Mouse (Mus musculus) small intestine, adult 2 months (tissue): Measurements from ENCODE around the gene Mxd3. TPM values are rescaled to one million over a fixed set of nuclear protein-coding genes. Genes with fewer than 3 reads are reported as not detected.

Experiments used
- H3K27ac ChIP-seq: fragments of 200-500 bp; 2 replicates; pipeline ENCODE4 v1.5.1; 2012; ENCODE audit warnings: low read depth, low read length, control low read depth, inconsistent platforms; ENCODE audit not compliant: insufficient read depth
- H3K27me3 ChIP-seq: fragments of 200-500 bp; 2 replicates; pipeline ENCODE4 v1.6.1; 2012; ENCODE audit warnings: mild to moderate bottlenecking, moderate library complexity, low read length, inconsistent platforms; ENCODE audit not compliant: control insufficient read depth, insufficient read depth
- H3K36me3 ChIP-seq: fragments of 200-500 bp; 2 replicates; pipeline ENCODE4 v1.6.1; 2012; ENCODE audit warnings: mild to moderate bottlenecking, low read length, control low read depth, inconsistent platforms; ENCODE audit not compliant: control insufficient read depth, insufficient read depth
- H3K4me1 ChIP-seq: fragments of 200-500 bp; 2 replicates; pipeline ENCODE4 v1.6.1; 2012; ENCODE audit warnings: low read length, inconsistent platforms, mixed read lengths; ENCODE audit not compliant: control insufficient read depth, insufficient read depth, insufficient read length
- H3K4me3 ChIP-seq: fragments of 200-500 bp; 2 replicates; pipeline ENCODE4 v1.5.1; 2012; ENCODE audit warnings: low read depth, mild to moderate bottlenecking, control low read depth, inconsistent platforms, low read length, moderate library complexity
- CTCF ChIP-seq: fragments of 200-500 bp; IDR thresholded peaks from 2 replicates; pipeline ENCODE4 v1.5.1; 2012; ENCODE audit warnings: low read depth, mild to moderate bottlenecking, control low read depth, inconsistent platforms, low read length, moderate library complexity, mixed read lengths; ENCODE audit not compliant: insufficient replicate concordance, insufficient read length; ENCODE audit errors: extremely low read depth
- POLR2A ChIP-seq: fragments of 200-500 bp; IDR thresholded peaks from 2 replicates; pipeline ENCODE4 v1.6.1; 2012; ENCODE audit warnings: low read depth, mild to moderate bottlenecking, control low read depth, inconsistent platforms, low read length, moderate library complexity
- WGBS: fragments of 180-500 bp; shearing (Covaris S2); methylation state at CpG from one replicate; pipeline ENCODE4 v1.1.7; 2018; 5-methylcytosine and 5-hydroxymethylcytosine counted together
- polyA plus RNA-seq: library from polyadenylated mRNA; depleted of rRNA; stranded (reverse); fragments of >200 nt; gene quantifications from 2 replicates; pipeline ENCODE4 v1.2.3, GENCODE M21; 2012

Mxd3 gene
- polyA plus RNA-seq, 1 experiment: 8.5 TPM

- peak within 1 kb of the TSS; percentile 71 for H3K4me3 ChIP-seq
- under 1% methylated on average over 73 of the region's 73 CpGs for WGBS
- no peaks in the 10 kb centered on the region for H3K27me3 ChIP-seq
- H3K27ac ChIP-seq: peak within 1 kb of the TSS; percentile 87
- peaks cover 19% of the 10 kb centered on the region for H3K4me1 ChIP-seq
- TF ChIP-seq POLR2A (peak; percentile 58; the same call in 1 of the 2 replicates), CTCF (no peak)
- H3K36me3 ChIP-seq: peaks cover 47% of the 10 kb centered on the region
Observed at GRCm38 (mm10) chr13:55321434-55322129, 8.0 kb downstream of the Mxd3 start, which contains the start of gene Rab24. TSS of gene Rab24 (minus strand) at chr13:55321946.

GRCm38 (mm10) chr13:55319931-55320533 lies 9.6 kb downstream of the Mxd3 start, which contains the start of gene Prelid1:
TSS of gene Prelid1 (plus strand) at chr13:55320500.
- Histone ChIP-seq H3K4me3 (peak within 1 kb of the TSS; percentile 71), H3K27me3 (no peaks in the 10 kb centered on the region), H3K36me3 (peaks cover 43% of the 10 kb centered on the region), H3K27ac (no peak within 1 kb of the TSS; the same call in 1 of the 2 replicates), H3K4me1 (peaks cover 19% of the 10 kb centered on the region)
- WGBS: 45% methylated on average over 4 of the region's 4 CpGs
- TF ChIP-seq POLR2A (no peak), CTCF (no peak)

GRCm38 (mm10) chr13:55318351-55318750 lies 11.3 kb downstream of the Mxd3 start:
- peaks cover 42% of the 10 kb centered on the region for H3K36me3 ChIP-seq
- H3K4me1 ChIP-seq: peaks cover 21% of the 10 kb centered on the region
- H3K27ac ChIP-seq: no peak overlapping the region
- no peaks in the 10 kb centered on the region for H3K27me3 ChIP-seq
- H3K4me3 ChIP-seq: no peak overlapping the region
- 70% methylated on average over 3 of the region's 3 CpGs for whole genome bisulfite sequencing
- TF ChIP-seq POLR2A (no peak), CTCF (no peak)

GRCm38 (mm10) chr13:55314891-55315412 lies 14.7 kb downstream of the Mxd3 start:
- Histone ChIP-seq H3K27ac (peak overlapping the region; percentile 68), H3K36me3 (peaks cover 66% of the 10 kb centered on the region), H3K4me3 (no peak overlapping the region), H3K4me1 (peaks cover 10% of the 10 kb centered on the region), H3K27me3 (no peaks in the 10 kb centered on the region)
- TF ChIP-seq POLR2A (no peak), CTCF (no peak)
- 59% methylated on average over 2 of the region's 2 CpGs for WGBS

- TF ChIP-seq CTCF (no peak), POLR2A (no peak)
- Histone ChIP-seq H3K36me3 (peaks cover 66% of the 10 kb centered on the region), H3K27ac (no peak overlapping the region), H3K4me3 (no peak overlapping the region), H3K4me1 (peaks cover 6% of the 10 kb centered on the region; the same call in 1 of the 2 replicates), H3K27me3 (no peaks in the 10 kb centered on the region)
- WGBS: 81% methylated on average over 9 of the region's 9 CpGs
Observed at GRCm38 (mm10) chr13:55313051-55313450, 16.6 kb downstream of the Mxd3 start.

GRCm38 (mm10) chr13:55312028-55312630 lies 17.5 kb downstream of the Mxd3 start:
- H3K27me3 ChIP-seq: no peaks in the 10 kb centered on the region
- TF ChIP-seq CTCF (no peak), POLR2A (no peak)
- 89% methylated on average over 8 of the region's 8 CpGs for WGBS
- H3K4me1 ChIP-seq: peaks cover 6% of the 10 kb centered on the region; the same call in 1 of the 2 replicates
- H3K4me3 ChIP-seq: no peak overlapping the region
- peaks cover 71% of the 10 kb centered on the region for H3K36me3 ChIP-seq
- no peak overlapping the region for H3K27ac ChIP-seq

- Histone ChIP-seq H3K27ac (no peak overlapping the region), H3K4me1 (no peaks in the 10 kb centered on the region), H3K36me3 (peaks cover 65% of the 10 kb centered on the region), H3K4me3 (no peak overlapping the region), H3K27me3 (no peaks in the 10 kb centered on the region)
- WGBS: 79% methylated on average over 5 of the region's 5 CpGs
- TF ChIP-seq POLR2A: no peak
- TF ChIP-seq CTCF: no peak
Observed at GRCm38 (mm10) chr13:55300913-55301312, 28.7 kb downstream of the Mxd3 start.
